Mouse (Mus musculus): ENCODE data around the gene Nox4. TPM values are rescaled to one million over a fixed set of nuclear protein-coding genes. Genes with fewer than 3 reads are reported as not detected.

Nox4 gene
- polyA plus RNA-seq, 1 experiment: 234 TPM

- Histone ChIP-seq H3K4me3 (ENCODE audit: insufficient read depth, low read depth, low read length) (no peak overlapping the region), H3K27ac (ENCODE audit: insufficient read depth, low read depth, low read length) (no peak overlapping the region), H3K27me3 (replicated peaks; ENCODE audit: control insufficient read depth, insufficient read depth, low read length) (no peaks in the 10 kb centered on the region), H3K4me1 (ENCODE audit: control insufficient read depth, insufficient read depth, low read length) (no peaks in the 10 kb centered on the region), H3K36me3 (ENCODE audit: control insufficient read depth, insufficient read depth, low read length) (no peaks in the 10 kb centered on the region)
- TF ChIP-seq POLR2A (IDR thresholded peaks at IDR 0.05; ENCODE audit: low read depth, low read length) (no peak), CTCF (conservative IDR thresholded peaks at IDR 0.05; ENCODE audit: insufficient read depth, insufficient read length, low read depth, low read length) (no peak)
- 84% methylated on average over 3 of the region's 3 CpGs for WGBS
- no peak for DNase-seq
Observed at GRCm38 (mm10) chr7:87321571-87321970, 75.7 kb downstream of the Nox4 start.

- Histone ChIP-seq H3K36me3 (ENCODE audit: control insufficient read depth, insufficient read depth, low read length) (no peaks in the 10 kb centered on the region), H3K27me3 (replicated peaks; ENCODE audit: control insufficient read depth, insufficient read depth, low read length) (no peaks in the 10 kb centered on the region)
- WGBS: 69% methylated on average over 1 of the region's 1 CpGs
Observed at GRCm38 (mm10) chr7:87322085-87322484, 76.2 kb downstream of the Nox4 start.

GRCm38 (mm10) chr7:87330782-87331558 lies 85.1 kb downstream of the Nox4 start:
- Histone ChIP-seq H3K4me1 (ENCODE audit: control insufficient read depth, insufficient read depth, low read length) (no peaks in the 10 kb centered on the region; the same call in 1 of the 2 replicates), H3K27me3 (replicated peaks; ENCODE audit: control insufficient read depth, insufficient read depth, low read length) (no peaks in the 10 kb centered on the region), H3K27ac (ENCODE audit: insufficient read depth, low read depth, low read length) (no peak overlapping the region), H3K4me3 (ENCODE audit: insufficient read depth, low read depth, low read length) (no peak overlapping the region), H3K36me3 (ENCODE audit: control insufficient read depth, insufficient read depth, low read length) (no peaks in the 10 kb centered on the region; the same call in 1 of the 2 replicates)
- DNase-seq: no peak
- 91% methylated on average over 5 of the region's 5 CpGs for WGBS
- no peak for TF ChIP-seq POLR2A (IDR thresholded peaks at IDR 0.05; ENCODE audit: low read depth, low read length)
- TF ChIP-seq CTCF (conservative IDR thresholded peaks at IDR 0.05; ENCODE audit: insufficient read depth, insufficient read length, low read depth, low read length): no peak

More at GRCm38 (mm10) chr7:87322085-87322484, 76.2 kb downstream of the Nox4 start:
- Histone ChIP-seq H3K4me1 (ENCODE audit: control insufficient read depth, insufficient read depth, low read length) (no peaks in the 10 kb centered on the region), H3K4me3 (ENCODE audit: insufficient read depth, low read depth, low read length) (no peak overlapping the region), H3K27ac (ENCODE audit: insufficient read depth, low read depth, low read length) (no peak overlapping the region)
- DNase-seq: no peak
- no peak for TF ChIP-seq POLR2A (IDR thresholded peaks at IDR 0.05; ENCODE audit: low read depth, low read length)
- no peak for TF ChIP-seq CTCF (conservative IDR thresholded peaks at IDR 0.05; ENCODE audit: insufficient read depth, insufficient read length, low read depth, low read length)

GRCm38 (mm10) chr7:87345598-87345997 lies 99.7 kb downstream of the Nox4 start:
- no peak overlapping the region for H3K4me3 ChIP-seq (ENCODE audit: insufficient read depth, low read depth, low read length)
- TF ChIP-seq POLR2A (IDR thresholded peaks at IDR 0.05; ENCODE audit: low read depth, low read length) (no peak), CTCF (conservative IDR thresholded peaks at IDR 0.05; ENCODE audit: insufficient read depth, insufficient read length, low read depth, low read length) (no peak)
- no peak for DNase-seq
- whole genome bisulfite sequencing: 65% methylated on average over 3 of the region's 3 CpGs
- H3K27ac ChIP-seq (ENCODE audit: insufficient read depth, low read depth, low read length): no peak overlapping the region
- H3K27me3 ChIP-seq (replicated peaks; ENCODE audit: control insufficient read depth, insufficient read depth, low read length): no peaks in the 10 kb centered on the region
- H3K4me1 ChIP-seq (ENCODE audit: control insufficient read depth, insufficient read depth, low read length): no peaks in the 10 kb centered on the region
- no peaks in the 10 kb centered on the region for H3K36me3 ChIP-seq (ENCODE audit: control insufficient read depth, insufficient read depth, low read length)

GRCm38 (mm10) chr7:87352818-87353217 lies 106.9 kb downstream of the Nox4 start:
- Histone ChIP-seq H3K4me1 (ENCODE audit: control insufficient read depth, insufficient read depth, low read length) (no peaks in the 10 kb centered on the region), H3K27ac (ENCODE audit: insufficient read depth, low read depth, low read length) (no peak overlapping the region), H3K27me3 (replicated peaks; ENCODE audit: control insufficient read depth, insufficient read depth, low read length) (no peaks in the 10 kb centered on the region), H3K36me3 (ENCODE audit: control insufficient read depth, insufficient read depth, low read length) (no peaks in the 10 kb centered on the region), H3K4me3 (ENCODE audit: insufficient read depth, low read depth, low read length) (no peak overlapping the region)
- DNase-seq: no peak
- 40% methylated on average over 2 of the region's 2 CpGs for WGBS
- TF ChIP-seq POLR2A (IDR thresholded peaks at IDR 0.05; ENCODE audit: low read depth, low read length): no peak
- no peak for TF ChIP-seq CTCF (conservative IDR thresholded peaks at IDR 0.05; ENCODE audit: insufficient read depth, insufficient read length, low read depth, low read length)

- no peaks in the 10 kb centered on the region for H3K27me3 ChIP-seq (replicated peaks; ENCODE audit: control insufficient read depth, insufficient read depth, low read length)
- no peaks in the 10 kb centered on the region for H3K4me1 ChIP-seq (ENCODE audit: control insufficient read depth, insufficient read depth, low read length)
- TF ChIP-seq POLR2A (IDR thresholded peaks at IDR 0.05; ENCODE audit: low read depth, low read length) (no peak), CTCF (conservative IDR thresholded peaks at IDR 0.05; ENCODE audit: insufficient read depth, insufficient read length, low read depth, low read length) (no peak)
- no peak for DNase-seq
- H3K27ac ChIP-seq (ENCODE audit: insufficient read depth, low read depth, low read length): no peak overlapping the region
- H3K4me3 ChIP-seq (ENCODE audit: insufficient read depth, low read depth, low read length): no peak overlapping the region
- no peaks in the 10 kb centered on the region; the same call in 1 of the 2 replicates for H3K36me3 ChIP-seq (ENCODE audit: control insufficient read depth, insufficient read depth, low read length)
Observed at GRCm38 (mm10) chr7:87367834-87368233, 121.9 kb downstream of the Nox4 start.

GRCm38 (mm10) chr7:87369131-87369530 lies 123.2 kb downstream of the Nox4 start:
- Histone ChIP-seq H3K36me3 (ENCODE audit: control insufficient read depth, insufficient read depth, low read length) (no peaks in the 10 kb centered on the region; the same call in 1 of the 2 replicates), H3K27ac (ENCODE audit: insufficient read depth, low read depth, low read length) (no peak overlapping the region), H3K4me3 (ENCODE audit: insufficient read depth, low read depth, low read length) (no peak overlapping the region), H3K4me1 (ENCODE audit: control insufficient read depth, insufficient read depth, low read length) (no peaks in the 10 kb centered on the region), H3K27me3 (replicated peaks; ENCODE audit: control insufficient read depth, insufficient read depth, low read length) (no peaks in the 10 kb centered on the region)
- 75% methylated on average over 1 of the region's 1 CpGs for WGBS
- DNase-seq: no peak
- TF ChIP-seq CTCF (conservative IDR thresholded peaks at IDR 0.05; ENCODE audit: insufficient read depth, insufficient read length, low read depth, low read length) (no peak), POLR2A (IDR thresholded peaks at IDR 0.05; ENCODE audit: low read depth, low read length) (no peak)
